Mouse (Mus musculus) MEL (cell line): ENCODE data around the gene Odf4. TPM values are rescaled to one million over a fixed set of nuclear protein-coding genes. Genes with fewer than 3 reads are reported as not detected.

Source experiments
- DNase-seq: peaks from one replicate; pipeline ENCODE4 v3.0.0; 2011; ENCODE audit warnings: low read depth, low spot score
- H3K27ac ChIP-seq: 2 replicates; pipeline ENCODE4 v1.5.1; 2012; ENCODE audit warnings: low read depth, mild to moderate bottlenecking, control low read depth, low read length, moderate library complexity; ENCODE audit not compliant: control insufficient read depth
- H3K27me3 ChIP-seq, 2 experiments: fragments of 150-350 bp in 1 of 2; sonication (generic) in 1 of 2; 2 replicates each; pipeline ENCODE4 v1.6.1; 2012; ENCODE audit warnings: low read length in 2 of 2, mild to moderate bottlenecking in 2 of 2, improper control_type of control experiment in 1 of 2, moderate library complexity in 1 of 2; ENCODE audit not compliant: insufficient read depth in 2 of 2, control insufficient read depth in 1 of 2
- H3K36me3 ChIP-seq, 2 experiments: 2 replicates each; pipeline ENCODE4 v1.6.1; 2012 to 2014; ENCODE audit warnings: low read length in 2 of 2, improper control_type of control experiment in 1 of 2, inconsistent platforms in 1 of 2, mild to moderate bottlenecking in 1 of 2; ENCODE audit not compliant: insufficient read depth in 2 of 2, control insufficient read depth in 1 of 2
- H3K4me1 ChIP-seq, 2 experiments: fragments of 150-350 bp in 1 of 2; sonication (generic) in 1 of 2; 2 replicates each; pipeline ENCODE4 v1.6.1; 2012; ENCODE audit warnings: low read length in 2 of 2, improper control_type of control experiment in 1 of 2, mild to moderate bottlenecking in 1 of 2; ENCODE audit not compliant: insufficient read depth in 2 of 2, control insufficient read depth in 1 of 2
- H3K4me3 ChIP-seq, 2 experiments: fragments of 150-350 bp in 1 of 2; sonication (generic) in 1 of 2; 2 replicates each; pipeline ENCODE4 v1.5.1; 2012; ENCODE audit warnings: low read depth in 2 of 2, low read length in 2 of 2, mild to moderate bottlenecking in 2 of 2, moderate library complexity in 2 of 2, control low read depth in 1 of 2, improper control_type of control experiment in 1 of 2; ENCODE audit not compliant: control insufficient read depth in 1 of 2, insufficient read depth in 1 of 2
- H3K79me2 ChIP-seq: 2 replicates; pipeline ENCODE4 v1.6.1; 2012; ENCODE audit warnings: mild to moderate bottlenecking, low read length, moderate library complexity; ENCODE audit not compliant: control insufficient read depth, poor library complexity, insufficient read depth
- H3K9ac ChIP-seq: 2 replicates; pipeline ENCODE4 v1.6.1; 2012; ENCODE audit warnings: low read depth, mild to moderate bottlenecking, control low read depth, low read length, moderate library complexity; ENCODE audit not compliant: control insufficient read depth, poor library complexity, severe bottlenecking
- H3K9me3 ChIP-seq: fragments of 150-350 bp; sonication (generic); replicated peaks from 2 replicates; pipeline ENCODE4 v1.6.1; 2012; ENCODE audit warnings: mild to moderate bottlenecking, low read length, improper control_type of control experiment, moderate library complexity; ENCODE audit not compliant: insufficient read depth
- BHLHE40 ChIP-seq: IDR thresholded peaks from 2 replicates; pipeline ENCODE4 v1.6.1; 2012; ENCODE audit warnings: low read depth, mild to moderate bottlenecking, inconsistent platforms, low read length, improper control_type of control experiment, borderline replicate concordance
- CHD1 ChIP-seq: IDR thresholded peaks from 2 replicates; pipeline ENCODE4 v1.6.1; 2012; ENCODE audit warnings: low read depth, mild to moderate bottlenecking, inconsistent platforms, low read length, improper control_type of control experiment
- CHD2 ChIP-seq: IDR thresholded peaks from 2 replicates; pipeline ENCODE4 v1.6.1; 2011; ENCODE audit warnings: low read length, improper control_type of control experiment
- ELF1 ChIP-seq: IDR thresholded peaks from 2 replicates; pipeline ENCODE4 v1.6.1; 2014; ENCODE audit warnings: low read depth, mild to moderate bottlenecking, inconsistent platforms, low read length, improper control_type of control experiment, moderate library complexity
- EP300 ChIP-seq, 2 experiments: IDR thresholded peaks; 2 replicates each; pipeline ENCODE4 v1.6.1; 2011; ENCODE audit warnings: improper control_type of control experiment in 2 of 2, low read length in 2 of 2, low read depth in 1 of 2, mild to moderate bottlenecking in 1 of 2
- ETS1 ChIP-seq: IDR thresholded peaks from 2 replicates; pipeline ENCODE4 v1.6.1; 2012; ENCODE audit warnings: low read depth, mild to moderate bottlenecking, inconsistent platforms, low read length, improper control_type of control experiment, moderate library complexity
- HCFC1 ChIP-seq: IDR thresholded peaks from 2 replicates; pipeline ENCODE4 v1.6.1; 2012; ENCODE audit warnings: low read depth, mild to moderate bottlenecking, inconsistent platforms, low read length, improper control_type of control experiment, moderate library complexity
- KAT2A ChIP-seq: conservative IDR thresholded peaks from 2 replicates; pipeline ENCODE4 v1.6.1; 2012; ENCODE audit warnings: low read depth, low read length, improper control_type of control experiment, inconsistent platforms
- MAX ChIP-seq: IDR thresholded peaks from 2 replicates; pipeline ENCODE4 v1.6.1; 2011; ENCODE audit warnings: low read length, improper control_type of control experiment
- MAZ ChIP-seq: IDR thresholded peaks from 2 replicates; pipeline ENCODE4 v1.6.1; 2012; ENCODE audit warnings: low read depth, mild to moderate bottlenecking, inconsistent platforms, low read length, improper control_type of control experiment
- MEF2A ChIP-seq: IDR thresholded peaks from 2 replicates; pipeline ENCODE4 v1.6.1; 2014; ENCODE audit warnings: low read depth, mild to moderate bottlenecking, inconsistent platforms, low read length, improper control_type of control experiment; ENCODE audit not compliant: poor library complexity, insufficient replicate concordance, severe bottlenecking; ENCODE audit errors: extremely low read depth
- MXI1 ChIP-seq: IDR thresholded peaks from 2 replicates; pipeline ENCODE4 v1.6.1; 2011; ENCODE audit warnings: mild to moderate bottlenecking, low read depth, low read length, improper control_type of control experiment
- MYB ChIP-seq: IDR thresholded peaks from 2 replicates; pipeline ENCODE4 v1.6.1; 2011; ENCODE audit warnings: mild to moderate bottlenecking, low read depth, low read length, improper control_type of control experiment
- MYC ChIP-seq: IDR thresholded peaks from 2 replicates; pipeline ENCODE4 v1.6.1; 2011; ENCODE audit warnings: low read depth, mild to moderate bottlenecking, low read length, improper control_type of control experiment, moderate library complexity
- NRF1 ChIP-seq: IDR thresholded peaks from 2 replicates; pipeline ENCODE4 v1.6.1; 2014; ENCODE audit warnings: low read depth, mild to moderate bottlenecking, inconsistent platforms, low read length, improper control_type of control experiment, moderate library complexity; ENCODE audit not compliant: poor library complexity, insufficient read depth, severe bottlenecking
- POLR2AphosphoS5 ChIP-seq: IDR thresholded peaks from 2 replicates; pipeline ENCODE4 v1.6.1; 2012; ENCODE audit warnings: low read depth, borderline replicate concordance, mild to moderate bottlenecking, inconsistent platforms, low read length, moderate library complexity, mixed read lengths
- RAD21 ChIP-seq: IDR thresholded peaks from 2 replicates; pipeline ENCODE4 v1.6.1; 2011; ENCODE audit warnings: mild to moderate bottlenecking, low read depth, low read length, improper control_type of control experiment
- RCOR1 ChIP-seq: IDR thresholded peaks from 2 replicates; pipeline ENCODE4 v1.6.1; 2012; ENCODE audit warnings: low read depth, mild to moderate bottlenecking, inconsistent platforms, low read length, improper control_type of control experiment
- SIN3A ChIP-seq: IDR thresholded peaks from 2 replicates; pipeline ENCODE4 v1.6.1; 2012; ENCODE audit warnings: low read length, improper control_type of control experiment, inconsistent platforms
- TBP ChIP-seq: IDR thresholded peaks from 2 replicates; pipeline ENCODE4 v1.8.0; 2011; ENCODE audit warnings: low read depth, low read length, improper control_type of control experiment
- TCF12 ChIP-seq: IDR thresholded peaks from 2 replicates; pipeline ENCODE4 v1.6.1; 2014; ENCODE audit warnings: low read depth, mild to moderate bottlenecking, inconsistent platforms, low read length, improper control_type of control experiment, moderate library complexity
- USF1 ChIP-seq: IDR thresholded peaks from 2 replicates; pipeline ENCODE4 v1.6.1; 2014; ENCODE audit warnings: low read depth, mild to moderate bottlenecking, inconsistent platforms, low read length, improper control_type of control experiment, moderate library complexity
- USF2 ChIP-seq, 2 experiments: IDR thresholded peaks; 2 replicates each; pipeline ENCODE4 v1.6.1; 2011 to 2012; ENCODE audit warnings: improper control_type of control experiment in 2 of 2, low read length in 2 of 2, borderline replicate concordance in 1 of 2, inconsistent platforms in 1 of 2, low read depth in 1 of 2, mild to moderate bottlenecking in 1 of 2; ENCODE audit not compliant: insufficient read depth in 1 of 2
- ZC3H11A ChIP-seq: IDR thresholded peaks from 2 replicates; pipeline ENCODE4 v1.6.1; 2012; ENCODE audit warnings: low read depth, mild to moderate bottlenecking, inconsistent platforms, low read length, improper control_type of control experiment
- ZNF384 ChIP-seq: IDR thresholded peaks from 2 replicates; pipeline ENCODE4 v1.6.1; 2012; ENCODE audit warnings: low read depth, mild to moderate bottlenecking, inconsistent platforms, low read length, improper control_type of control experiment
- polyA plus RNA-seq, 2 experiments: library from polyadenylated mRNA; stranded (reverse) in 1 of 2; unstranded in 1 of 2; fragments of >175 nt in 1 of 2; fragments of >200 nt in 1 of 2; gene quantifications; 2 replicates each; pipeline versions ENCODE4 v1.2.1 to v1.2.4; 2012; ENCODE audit warnings: low replicate concordance in 2 of 2, low read depth in 1 of 2; ENCODE audit not compliant: insufficient read length in 2 of 2, insufficient read depth in 1 of 2, missing spikeins in 1 of 2
- total RNA-seq: library from RNA; depleted of rRNA; stranded (reverse); fragments of 300-350 nt; gene quantifications from 2 replicates; pipeline ENCODE4 v1.2.3, GENCODE M21; 2012

The Odf4 gene
- total and polyA plus RNA-seq, 3 experiments, result not detected

DNA sequence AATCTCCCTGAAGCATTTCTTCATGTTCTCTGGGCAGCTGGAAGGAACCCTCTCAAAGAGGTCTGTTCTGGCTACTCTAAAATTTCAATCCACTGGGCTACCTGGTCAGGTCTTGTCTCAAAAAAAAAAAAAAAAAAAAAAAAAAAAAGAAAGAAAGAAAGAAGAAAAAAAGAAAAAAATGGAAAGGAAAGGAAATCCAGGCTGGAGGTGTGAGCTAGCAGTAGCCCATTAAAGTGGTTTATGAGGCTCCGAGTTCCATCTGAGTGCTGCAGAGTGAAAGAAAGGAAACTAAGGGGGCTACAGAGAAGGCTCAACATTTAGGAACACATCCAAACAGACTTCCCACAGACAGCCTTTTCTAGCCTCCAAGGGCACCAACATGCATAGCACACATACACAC, 31.1 kb upstream of the Odf4 start:
- Histone ChIP-seq H3K27ac (no peak overlapping the region), H3K4me1 (peaks cover 0 to 9% of the 10 kb centered on the region in 2 experiments; a peak in 2 of 4 replicates), H3K27me3 (peaks cover 0 to 2% of the 10 kb centered on the region in 2 experiments; a peak in 1 of 4 replicates), H3K9me3 (no peaks in the 10 kb centered on the region), H3K79me2 (no peaks in the 10 kb centered on the region), H3K4me3 (no peak overlapping the region), H3K9ac (no peak overlapping the region), H3K36me3 (peaks cover 0 to 2% of the 10 kb centered on the region in 2 experiments; a peak in 2 of 4 replicates)
- TF ChIP-seq KAT2A, result no peak
- no peak for TF ChIP-seq MYB
- no peak for TF ChIP-seq ELF1
- no peak for TF ChIP-seq TBP
- TF ChIP-seq USF2 (IDR thresholded peaks at IDR 0.05; ENCODE audit: borderline replicate concordance in 1 of 2, insufficient read depth in 1 of 2, low read depth in 1 of 2, low read length in 2 of 2), result no peak
- no peak for TF ChIP-seq MAZ
- no peak for TF ChIP-seq EP300 (IDR thresholded peaks at IDR 0.05; ENCODE audit: low read depth in 1 of 2, low read length in 2 of 2)
- TF ChIP-seq USF1, result no peak
- no peak for TF ChIP-seq MXI1
- no peak for DNase-seq

DNA sequence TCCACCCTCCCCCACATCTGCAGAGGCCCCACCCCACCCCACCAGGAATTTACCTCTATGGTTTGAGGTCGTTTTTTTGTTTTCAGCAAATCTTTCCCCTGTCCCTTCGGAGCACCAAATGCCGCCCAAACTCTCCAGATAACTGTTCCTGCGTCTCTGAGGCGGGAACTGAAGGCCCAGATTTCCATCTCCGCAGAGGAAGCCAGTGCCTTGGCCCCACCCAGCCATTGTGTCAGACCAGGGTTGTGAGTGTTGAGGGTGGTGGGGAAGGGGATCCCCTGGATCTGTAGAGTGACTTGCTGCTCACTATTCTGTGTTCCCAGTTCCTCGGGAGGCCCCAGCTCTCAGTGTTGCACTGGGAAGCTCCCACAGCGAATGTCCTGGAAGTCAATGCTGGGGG, 30.4 kb upstream of the Odf4 start, which contains the start of gene Arhgef15:
Gene Arhgef15, minus strand, starts transcription at position 173 of the 400 bp plus-strand sequence.
- Histone ChIP-seq H3K27me3 (peaks cover 2% of the 10 kb centered on the region in 2 experiments; a peak in 2 of 4 replicates), H3K9ac (no peak within 1 kb of the TSS), H3K4me3 (no peak within 1 kb of the TSS), H3K27ac (no peak within 1 kb of the TSS), H3K9me3 (no peaks in the 10 kb centered on the region), H3K36me3 (peaks cover 0 to 2% of the 10 kb centered on the region in 2 experiments; a peak in 2 of 4 replicates), H3K4me1 (peaks cover 0 to 9% of the 10 kb centered on the region in 2 experiments; a peak in 2 of 4 replicates), H3K79me2 (no peaks in the 10 kb centered on the region)
- no peak for TF ChIP-seq MYB
- no peak for TF ChIP-seq MXI1
- no peak for TF ChIP-seq RAD21
- no peak for TF ChIP-seq USF2 (IDR thresholded peaks at IDR 0.05; ENCODE audit: borderline replicate concordance in 1 of 2, insufficient read depth in 1 of 2, low read depth in 1 of 2, low read length in 2 of 2)
- no peak for TF ChIP-seq MYC
- no peak for TF ChIP-seq HCFC1
- TF ChIP-seq TCF12, result no peak
- TF ChIP-seq MAX, result no peak
- no peak for TF ChIP-seq ETS1
- TF ChIP-seq RCOR1, result no peak
- TF ChIP-seq CHD2, result no peak
- no peak for TF ChIP-seq NRF1
- TF ChIP-seq ZC3H11A, result no peak
- no peak for TF ChIP-seq MEF2A
- no peak for TF ChIP-seq BHLHE40
- TF ChIP-seq SIN3A, result no peak
- no peak for TF ChIP-seq POLR2AphosphoS5
- no peak for TF ChIP-seq CHD1
- no peak for TF ChIP-seq KAT2A
- TF ChIP-seq ZNF384, result no peak
- no peak for DNase-seq
